Mouse (Mus musculus) neural tube, embryonic 13.5 days (tissue): ENCODE data around the gene Hist1h1c. TPM values are rescaled to one million over a fixed set of nuclear protein-coding genes. Genes with fewer than 3 reads are reported as not detected.
A peak's percentile ranks its signal among the peaks of the same experiment; 100 is the strongest.
"Not testable (repeated sequence)": the region's sequence is repeated elsewhere in the genome, so short reads cannot be mapped to it uniquely, and the experiment has no call there.

Experiments
- ATAC-seq: fragments of 200-750 bp; cut with Nextera tagmentation; 2 replicates; pipeline ENCODE4 v1.8.0; 2017; ENCODE audit warnings: low read depth, mild to moderate bottlenecking, moderate TSS enrichment, moderate library complexity
- H3K27ac ChIP-seq: fragments of 300-500 bp; sonication (generic); replicated peaks from 2 replicates; pipeline ENCODE4 v1.5.1; 2015; ENCODE audit warnings: moderate library complexity, mild to moderate bottlenecking, inconsistent platforms
- H3K27me3 ChIP-seq: fragments of 300-500 bp; sonication (generic); 2 replicates; pipeline ENCODE4 v1.6.1; 2015; ENCODE audit warnings: mild to moderate bottlenecking, inconsistent platforms
- H3K36me3 ChIP-seq: fragments of 300-500 bp; sonication (generic); 2 replicates; pipeline ENCODE4 v1.6.1; 2015; ENCODE audit warnings: mild to moderate bottlenecking, inconsistent platforms
- H3K4me1 ChIP-seq: fragments of 300-500 bp; sonication (generic); replicated peaks from 2 replicates; pipeline ENCODE4 v1.6.1; 2015; ENCODE audit warnings: inconsistent platforms
- H3K4me2 ChIP-seq: fragments of 300-500 bp; sonication (generic); 2 replicates; pipeline ENCODE4 v1.6.1; 2015; ENCODE audit warnings: inconsistent platforms, mild to moderate bottlenecking, moderate library complexity
- H3K4me3 ChIP-seq: fragments of 300-500 bp; sonication (generic); 2 replicates; pipeline ENCODE4 v1.5.1; 2015; ENCODE audit warnings: mild to moderate bottlenecking, inconsistent platforms
- H3K9ac ChIP-seq: fragments of 300-500 bp; sonication (generic); 2 replicates; pipeline ENCODE4 v1.6.1; 2015; ENCODE audit warnings: moderate library complexity, mild to moderate bottlenecking, inconsistent platforms
- H3K9me3 ChIP-seq: fragments of 300-500 bp; sonication (generic); 2 replicates; pipeline ENCODE4 v1.6.1; 2016; ENCODE audit warnings: inconsistent platforms
- WGBS: fragments of 180-500 bp; shearing (Covaris S2); methylation state at CpG from one replicate; pipeline ENCODE4 v1.1.7; 2015; 5-methylcytosine and 5-hydroxymethylcytosine counted together
- polyA plus RNA-seq: library from polyadenylated mRNA; unstranded; fragments of >200 nt; fragmentation: Nextera tagmentation; extraction: Ambion mirVana; gene quantifications from 2 replicates; pipeline ENCODE4 v1.2.1, GENCODE M21; 2015

The Hist1h1c gene
- polyA plus RNA-seq, 1 experiment from 2014 or later = 12.5 TPM

- no peaks in the 10 kb centered on the region for H3K9me3 ChIP-seq
- H3K36me3 ChIP-seq = no peaks in the 10 kb centered on the region
- peaks cover 32% of the 10 kb centered on the region for H3K4me1 ChIP-seq
- WGBS = 33% methylated on average over 13 of the region's 13 CpGs
- H3K4me2 ChIP-seq = peak overlapping the region; percentile 98
- H3K4me3 ChIP-seq = peak overlapping the region; percentile 48
- no peak for ATAC-seq
- peak overlapping the region; percentile 78 for H3K9ac ChIP-seq
- no peaks in the 10 kb centered on the region for H3K27me3 ChIP-seq
- peak overlapping the region; percentile 90 for H3K27ac ChIP-seq
These were observed 1.7 kb downstream of the Hist1h1c start for GRCm38 (mm10) chr13:23740256-23740840.

GRCm38 (mm10) chr13:23740910-23741309 is 2.3 kb downstream of the Hist1h1c start:
- H3K36me3 ChIP-seq = no peaks in the 10 kb centered on the region
- no peaks in the 10 kb centered on the region for H3K9me3 ChIP-seq
- H3K4me2 ChIP-seq = peak overlapping the region; percentile 98
- no peak overlapping the region for H3K9ac ChIP-seq
- peaks cover 32% of the 10 kb centered on the region for H3K4me1 ChIP-seq
- no peak overlapping the region for H3K27ac ChIP-seq
- no peaks in the 10 kb centered on the region for H3K27me3 ChIP-seq
- WGBS = 69% methylated on average over 5 of the region's 5 CpGs
- no peak for ATAC-seq
- no peak overlapping the region for H3K4me3 ChIP-seq

GRCm38 (mm10) chr13:23742007-23742406 is 3.4 kb downstream of the Hist1h1c start:
- H3K27me3 ChIP-seq = no peaks in the 10 kb centered on the region
- H3K27ac ChIP-seq = no peak overlapping the region
- H3K36me3 ChIP-seq = no peaks in the 10 kb centered on the region
- ATAC-seq = no peak
- no peaks in the 10 kb centered on the region for H3K9me3 ChIP-seq
- no peak overlapping the region for H3K4me2 ChIP-seq
- H3K4me3 ChIP-seq = no peak overlapping the region
- H3K4me1 ChIP-seq = peaks cover 33% of the 10 kb centered on the region
- H3K9ac ChIP-seq = no peak overlapping the region

GRCm38 (mm10) chr13:23743215-23743614 is 4.6 kb downstream of the Hist1h1c start:
- Histone ChIP-seq H3K36me3 (no peaks in the 10 kb centered on the region), H3K4me1 (peaks cover 39% of the 10 kb centered on the region), H3K27ac (no peak overlapping the region), H3K4me2 (no peak overlapping the region), H3K4me3 (no peak overlapping the region), H3K27me3 (no peaks in the 10 kb centered on the region), H3K9ac (no peak overlapping the region), H3K9me3 (no peaks in the 10 kb centered on the region)
- WGBS = 86% methylated on average over 5 of the region's 5 CpGs
- ATAC-seq = no peak

- Histone ChIP-seq H3K36me3 (no peaks in the 10 kb centered on the region), H3K27me3 (no peaks in the 10 kb centered on the region), H3K4me1 (peaks cover 39% of the 10 kb centered on the region), H3K9ac (0 out of 2 replicates have a peak overlapping the region, but pooled peaks have one; percentile 31), H3K27ac (0 out of 2 replicates have a peak overlapping the region, but pooled peaks have one; percentile 9), H3K4me2 (peak overlapping the region; percentile 71), H3K9me3 (no peaks in the 10 kb centered on the region), H3K4me3 (no peak overlapping the region)
- no peak for ATAC-seq
- WGBS = 51% methylated on average over 4 of the region's 4 CpGs
These were observed 5.4 kb downstream of the Hist1h1c start for GRCm38 (mm10) chr13:23743963-23744362.

GRCm38 (mm10) chr13:23744421-23745380 is 6.1 kb downstream of the Hist1h1c start:
- Histone ChIP-seq H3K27ac (0 out of 2 replicates have a peak overlapping the region, but pooled peaks have one; percentile 9), H3K9me3 (no peaks in the 10 kb centered on the region), H3K9ac (peak overlapping the region; percentile 52; the same call in 1 of the 2 replicates), H3K4me3 (peak overlapping the region; percentile 41), H3K4me1 (peaks cover 33% of the 10 kb centered on the region), H3K4me2 (peak overlapping the region; percentile 71), H3K27me3 (no peaks in the 10 kb centered on the region), H3K36me3 (no peaks in the 10 kb centered on the region)
- 1% methylated on average over 16 of the region's 36 CpGs for WGBS
- ATAC-seq = no peak

- peak; percentile 57 for ATAC-seq
These were observed 7.0 kb downstream of the Hist1h1c start, which contains the start of gene Hist1h3c for GRCm38 (mm10) chr13:23745381-23746161. Hist1h3c (minus strand) TSS chr13:23745602.

GRCm38 (mm10) chr13:23746201-23747080 is 7.8 kb downstream of the Hist1h1c start, which contains the start of gene Hist1h2bb:
Hist1h2bb (plus strand) TSS chr13:23746734.
- peak; percentile 94 for ATAC-seq
- Histone ChIP-seq H3K27ac (peak within 1 kb of the TSS; percentile 95), H3K4me1 (peaks cover 23% of the 10 kb centered on the region), H3K9ac (peak within 1 kb of the TSS; percentile 64), H3K4me3 (peak within 1 kb of the TSS; percentile 41), H3K4me2 (peak within 1 kb of the TSS; percentile 71)
- under 1% methylated on average over 42 of the region's 58 CpGs for WGBS
- H3K9me3 ChIP-seq, H3K36me3 ChIP-seq, H3K27me3 ChIP-seq: not testable (repeated sequence)

More at GRCm38 (mm10) chr13:23745381-23746161, 7.0 kb downstream of the Hist1h1c start, which contains the start of gene Hist1h3c:
- Histone ChIP-seq H3K4me3 (peak within 1 kb of the TSS; percentile 41), H3K27me3 (no peaks in the 10 kb centered on the region), H3K36me3 (no peaks in the 10 kb centered on the region), H3K4me1 (peaks cover 26% of the 10 kb centered on the region), H3K9ac (peak within 1 kb of the TSS; percentile 61), H3K4me2 (peak within 1 kb of the TSS; percentile 71), H3K27ac (peak within 1 kb of the TSS; percentile 95), H3K9me3 (no peaks in the 10 kb centered on the region)
- under 1% methylated on average over 25 of the region's 28 CpGs for WGBS

GRCm38 (mm10) chr13:23747081-23747891 is 8.7 kb downstream of the Hist1h1c start:
- Histone ChIP-seq H3K4me3 (peak overlapping the region; percentile 41), H3K27ac (peak overlapping the region; percentile 95), H3K4me1 (peaks cover 27% of the 10 kb centered on the region), H3K36me3 (no peaks in the 10 kb centered on the region), H3K9ac (peak overlapping the region; percentile 64), H3K4me2 (peak overlapping the region; percentile 71), H3K9me3 (no peaks in the 10 kb centered on the region), H3K27me3 (no peaks in the 10 kb centered on the region)
- WGBS = 3% methylated on average over 13 of the region's 13 CpGs
- no peak; the same call in 1 of the 2 replicates for ATAC-seq

- no peak for ATAC-seq
These were observed 9.3 kb downstream of the Hist1h1c start for GRCm38 (mm10) chr13:23747892-23748288.

More at GRCm38 (mm10) chr13:23747892-23748288, 9.3 kb downstream of the Hist1h1c start:
- Histone ChIP-seq H3K9ac (peak overlapping the region; percentile 36; the same call in 1 of the 2 replicates), H3K4me1 (peaks cover 31% of the 10 kb centered on the region), H3K4me2 (peak overlapping the region; percentile 71; the same call in 1 of the 2 replicates), H3K9me3 (no peaks in the 10 kb centered on the region), H3K36me3 (no peaks in the 10 kb centered on the region), H3K27ac (peak overlapping the region; percentile 95), H3K27me3 (no peaks in the 10 kb centered on the region), H3K4me3 (no peak overlapping the region)
- 11% methylated on average over 4 of the region's 4 CpGs for WGBS
